Mouse (Mus musculus) megakaryocyte, embryonic 14.5 days (primary cell): ENCODE data around the gene Tenm4.

Experiments used
- FLI1 ChIP-seq: IDR thresholded peaks from 2 replicates; pipeline ENCODE4 v1.6.1; 2012; ENCODE audit warnings: low read length, inconsistent platforms, mixed read lengths
- GATA1 ChIP-seq: IDR thresholded peaks from 3 replicates; pipeline ENCODE4 v1.6.1; 2012; ENCODE audit warnings: mixed read lengths, low read length, inconsistent platforms, borderline replicate concordance

- TF ChIP-seq GATA1 (no peak), FLI1 (no peak)
Measured at GRCm38 (mm10) chr7:96719926-96720325, 548.9 kb downstream of the Tenm4 start.
